Mouse (Mus musculus) liver, postnatal 0 days (tissue): Measurements from ENCODE around the gene Dmbx1. TPM values are rescaled to one million over a fixed set of nuclear protein-coding genes. Genes with fewer than 3 reads are reported as not detected.

Source experiments
- ATAC-seq: fragments of 200-750 bp; cut with Nextera tagmentation; 2 replicates; pipeline ENCODE4 v1.8.0; 2017; ENCODE audit warnings: mild to moderate bottlenecking, moderate library complexity
- DNase-seq: peaks from one replicate; pipeline ENCODE4 v3.0.0-alpha.2; 2016
- H3K27ac ChIP-seq: fragments of 300-500 bp; sonication (generic); 2 replicates; pipeline ENCODE4 v1.5.1; 2014; ENCODE audit warnings: antibody characterized with exemption, moderate library complexity, mild to moderate bottlenecking, low read depth
- H3K27me3 ChIP-seq: fragments of 300-500 bp; sonication (generic); 2 replicates; pipeline ENCODE4 v1.6.1; 2014; ENCODE audit warnings: low read length, control low read depth, mixed read lengths; ENCODE audit not compliant: insufficient read depth
- H3K36me3 ChIP-seq: fragments of 300-500 bp; sonication (generic); replicated peaks from 2 replicates; pipeline ENCODE4 v1.6.1; 2014; ENCODE audit warnings: mild to moderate bottlenecking, control low read depth, low read length, moderate library complexity, mixed read lengths; ENCODE audit not compliant: insufficient read depth
- H3K4me1 ChIP-seq: fragments of 300-500 bp; sonication (generic); 2 replicates; pipeline ENCODE4 v1.6.1; 2014; ENCODE audit warnings: antibody characterized with exemption, mild to moderate bottlenecking, control low read depth; ENCODE audit not compliant: insufficient read depth
- H3K4me2 ChIP-seq: fragments of 300-500 bp; sonication (generic); 2 replicates; pipeline ENCODE4 v1.6.1; 2014; ENCODE audit warnings: low read depth, mild to moderate bottlenecking, low read length, moderate library complexity, mixed read lengths
- H3K4me3 ChIP-seq: fragments of 300-500 bp; sonication (generic); 2 replicates; pipeline ENCODE4 v1.5.1; 2014; ENCODE audit warnings: low read depth, low read length
- H3K9ac ChIP-seq: fragments of 300-500 bp; sonication (generic); replicated peaks from 2 replicates; pipeline ENCODE4 v1.6.1; 2014; ENCODE audit warnings: mild to moderate bottlenecking, moderate library complexity
- H3K9me3 ChIP-seq: fragments of 300-500 bp; sonication (generic); 2 replicates; pipeline ENCODE4 v1.6.1; 2016; ENCODE audit warnings: mild to moderate bottlenecking, control low read depth, low read length, mixed read lengths
- CTCF ChIP-seq: sonication (generic); IDR thresholded peaks from 2 replicates; pipeline ENCODE4 v1.5.1; 2016; ENCODE audit warnings: antibody characterized with exemption, low read depth
- EP300 ChIP-seq: IDR thresholded peaks from 2 replicates; pipeline ENCODE4 v1.6.1; 2016; ENCODE audit warnings: antibody characterized with exemption, low read depth, mild to moderate bottlenecking
- WGBS: fragments of 180-500 bp; shearing (Covaris S2); extraction: QIAGEN DNeasy Blood & Tissue Kit; methylation state at CpG from one replicate; pipeline ENCODE4 v1.1.7; 2014; ENCODE audit not compliant: insufficient replicate concordance; 5-methylcytosine and 5-hydroxymethylcytosine counted together
- polyA plus RNA-seq: library from polyadenylated mRNA; unstranded; fragments of >200 nt; fragmentation: Nextera tagmentation; extraction: Ambion mirVana; gene quantifications from 2 replicates; pipeline ENCODE4 v1.2.1, GENCODE M21; 2015

Dmbx1 gene
- polyA plus RNA-seq, 1 experiment from 2014 or later, result not detected

DNA sequence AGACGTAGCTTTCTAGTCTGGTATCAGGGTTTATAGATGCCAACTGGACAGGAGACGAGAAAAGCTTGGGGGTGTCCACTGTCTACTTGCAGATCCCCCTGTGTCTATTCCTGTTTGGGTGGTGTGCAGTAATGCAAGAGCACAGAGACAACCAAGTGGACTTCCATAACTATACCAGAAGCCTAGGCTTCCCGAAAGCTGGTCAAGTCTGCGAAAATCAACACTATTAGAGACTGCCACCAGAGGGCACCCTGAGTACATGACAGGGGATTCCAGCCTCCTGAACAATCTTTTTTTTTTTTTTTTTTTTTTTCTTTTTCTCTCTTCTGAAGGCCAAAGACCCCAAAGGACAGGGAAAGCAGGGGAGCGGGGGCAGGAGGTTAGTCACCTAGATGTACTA is 36.9 kb downstream of the Dmbx1 start:
- no peaks in the 10 kb centered on the region for H3K36me3 ChIP-seq
- H3K9ac ChIP-seq, result no peak overlapping the region
- H3K27ac ChIP-seq, result no peak overlapping the region
- H3K27me3 ChIP-seq, result peaks cover 48% of the 10 kb centered on the region
- H3K4me1 ChIP-seq, result 0 out of 2 replicates have a peak, but pooled peaks cover 2% of the 10 kb centered on the region
- no peak for TF ChIP-seq EP300
- peak; percentile 84 for TF ChIP-seq CTCF
- ATAC-seq, result no peak
- H3K9me3 ChIP-seq, result no peaks in the 10 kb centered on the region
- H3K4me3 ChIP-seq, result no peak overlapping the region
- no peak overlapping the region for H3K4me2 ChIP-seq
- WGBS, result 20% methylated on average over 5 of the region's 5 CpGs
- DNase-seq, result peak; percentile 81

DNA sequence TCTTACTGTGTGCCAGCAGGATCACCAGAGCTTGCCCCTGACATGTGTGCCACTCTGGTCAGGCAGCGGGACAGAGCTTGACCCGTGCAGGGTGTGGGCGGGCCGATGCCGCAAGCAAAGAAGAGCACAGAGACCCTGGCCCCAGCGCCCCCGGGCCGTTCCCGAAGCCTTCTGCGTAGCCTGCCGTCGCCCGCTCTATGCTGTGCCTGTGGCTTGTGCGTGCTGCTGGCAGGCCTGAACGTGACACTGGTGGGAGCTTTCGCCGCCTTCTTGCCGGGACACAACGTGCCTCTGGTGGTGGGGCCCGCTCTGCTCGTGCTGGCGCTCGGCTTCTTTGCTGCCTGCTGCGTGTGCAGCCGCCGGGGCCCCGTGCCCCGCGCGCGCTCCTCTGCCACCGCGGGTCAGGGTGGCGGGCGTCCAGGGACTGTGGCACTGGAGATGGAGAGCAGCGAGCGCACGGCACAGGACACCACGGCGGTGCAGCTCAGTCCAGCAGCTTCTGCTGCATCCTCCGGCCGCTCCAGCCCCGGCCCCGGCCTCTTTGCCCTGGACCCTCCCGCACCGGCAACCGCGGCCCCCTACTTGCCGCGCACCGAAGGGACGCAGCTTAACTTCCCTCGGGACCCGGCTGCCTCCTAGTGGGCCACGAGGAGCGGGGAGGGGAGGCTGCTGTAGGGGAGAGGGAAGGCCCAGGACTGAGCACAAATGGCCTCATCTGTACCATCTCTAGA is 41.7 kb downstream of the Dmbx1 start:
- no peak overlapping the region for H3K9ac ChIP-seq
- H3K27me3 ChIP-seq, result peaks cover 51% of the 10 kb centered on the region
- no peak overlapping the region for H3K27ac ChIP-seq
- WGBS, result 4% methylated on average over 54 of the region's 56 CpGs
- H3K36me3 ChIP-seq, result no peaks in the 10 kb centered on the region
- peak overlapping the region; percentile 45 for H3K4me2 ChIP-seq
- DNase-seq (no peak), ATAC-seq (no peak)
- TF ChIP-seq EP300 (no peak), CTCF (peak; percentile 42)
- no peaks in the 10 kb centered on the region for H3K9me3 ChIP-seq
- H3K4me1 ChIP-seq, result 0 out of 2 replicates have a peak, but pooled peaks cover 2% of the 10 kb centered on the region
- peak overlapping the region; percentile 20; the same call in 1 of the 2 replicates for H3K4me3 ChIP-seq

DNA sequence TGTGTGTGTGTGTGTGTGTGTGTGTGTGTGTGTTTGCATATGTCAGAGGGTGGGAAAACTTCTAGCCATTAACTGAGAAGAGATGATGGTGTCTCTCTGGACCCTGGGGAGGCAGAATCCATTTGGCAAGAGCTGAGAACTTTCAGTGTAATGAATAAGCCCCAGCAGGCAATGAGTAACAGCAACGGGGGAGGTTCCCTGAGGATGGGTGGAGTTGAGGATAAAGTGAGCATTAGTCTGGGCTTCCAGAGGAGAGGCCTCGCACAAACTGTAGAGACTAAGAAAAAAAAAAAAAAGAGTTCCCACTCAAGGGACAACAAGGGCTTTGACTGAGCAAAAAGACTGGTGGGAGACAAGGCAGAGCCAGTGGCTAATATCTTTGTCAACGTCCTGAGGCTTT is 45.4 kb downstream of the Dmbx1 start:
- 31% methylated on average over 3 of the region's 3 CpGs for WGBS
- Histone ChIP-seq H3K4me3 (no peak overlapping the region), H3K4me1 (0 out of 2 replicates have a peak, but pooled peaks cover 2% of the 10 kb centered on the region), H3K36me3 (no peaks in the 10 kb centered on the region), H3K4me2 (no peak overlapping the region), H3K9ac (no peak overlapping the region), H3K9me3 (no peaks in the 10 kb centered on the region), H3K27ac (no peak overlapping the region), H3K27me3 (peaks cover 62% of the 10 kb centered on the region)
- DNase-seq (no peak), ATAC-seq (no peak)
- TF ChIP-seq EP300 (no peak), CTCF (no peak)

DNA sequence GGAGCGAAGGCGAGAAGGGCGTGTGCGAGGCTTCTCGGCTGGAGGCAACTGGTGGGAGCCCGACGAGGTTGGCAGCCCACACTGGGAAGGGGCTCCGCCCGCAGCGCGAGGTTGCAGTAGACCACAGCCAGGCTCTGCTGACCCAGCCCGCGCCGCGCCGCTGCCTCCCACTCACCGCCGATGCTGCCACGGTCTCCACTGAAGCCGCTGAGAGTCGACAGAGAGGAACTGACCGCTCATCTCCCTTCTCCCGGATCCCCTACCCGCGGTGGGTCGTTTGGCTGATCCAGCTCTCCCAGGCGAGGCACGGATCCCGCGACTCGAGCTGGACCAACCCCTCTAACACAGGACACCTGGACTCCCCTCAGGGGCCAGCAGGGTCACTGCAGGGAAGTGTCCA is 49.2 kb downstream of the Dmbx1 start, which contains the start of gene 6430628N08Rik:
Gene 6430628N08Rik, plus strand, starts transcription at position 113 of the 400 bp plus-strand sequence.
- Histone ChIP-seq H3K27ac (no peak within 1 kb of the TSS), H3K27me3 (peaks cover 41% of the 10 kb centered on the region), H3K4me2 (peak within 1 kb of the TSS; percentile 19; the same call in 1 of the 2 replicates), H3K36me3 (no peaks in the 10 kb centered on the region), H3K4me1 (no peaks in the 10 kb centered on the region), H3K4me3 (no peak within 1 kb of the TSS), H3K9ac (no peak within 1 kb of the TSS), H3K9me3 (no peaks in the 10 kb centered on the region)
- WGBS, result 2% methylated on average over 28 of the region's 31 CpGs
- DNase-seq, result no peak
- TF ChIP-seq CTCF, result no peak
- no peak for TF ChIP-seq EP300
- ATAC-seq, result no peak

DNA sequence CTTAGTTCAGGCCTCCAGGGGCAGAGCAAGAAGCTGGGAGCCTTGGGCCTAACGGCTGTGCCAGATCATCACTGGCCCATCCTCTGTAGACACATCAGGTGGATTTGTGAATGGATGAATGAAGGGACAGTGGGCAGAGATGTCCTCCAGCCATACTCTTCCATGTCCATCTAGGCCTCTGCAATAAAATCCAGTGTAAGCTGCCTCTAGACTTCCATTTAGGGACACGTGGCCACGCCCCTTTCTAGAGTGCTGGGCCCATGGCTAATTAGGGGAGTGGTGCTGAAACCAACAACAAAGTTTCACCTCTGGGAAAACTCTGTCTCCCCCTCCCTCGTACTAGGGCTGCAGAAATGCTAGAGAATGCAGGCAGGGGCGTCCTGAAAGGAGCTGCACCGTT is 49.7 kb downstream of the Dmbx1 start:
- H3K36me3 ChIP-seq, result no peaks in the 10 kb centered on the region
- H3K4me3 ChIP-seq, result no peak overlapping the region
- H3K27ac ChIP-seq, result no peak overlapping the region
- no peaks in the 10 kb centered on the region for H3K9me3 ChIP-seq
- WGBS, result 16% methylated on average over 6 of the region's 6 CpGs
- H3K4me1 ChIP-seq, result no peaks in the 10 kb centered on the region
- H3K27me3 ChIP-seq, result peaks cover 41% of the 10 kb centered on the region
- no peak for DNase-seq
- peak overlapping the region; percentile 19; the same call in 1 of the 2 replicates for H3K4me2 ChIP-seq
- TF ChIP-seq EP300, result no peak
- no peak for TF ChIP-seq CTCF
- no peak for ATAC-seq
- no peak overlapping the region for H3K9ac ChIP-seq

DNA sequence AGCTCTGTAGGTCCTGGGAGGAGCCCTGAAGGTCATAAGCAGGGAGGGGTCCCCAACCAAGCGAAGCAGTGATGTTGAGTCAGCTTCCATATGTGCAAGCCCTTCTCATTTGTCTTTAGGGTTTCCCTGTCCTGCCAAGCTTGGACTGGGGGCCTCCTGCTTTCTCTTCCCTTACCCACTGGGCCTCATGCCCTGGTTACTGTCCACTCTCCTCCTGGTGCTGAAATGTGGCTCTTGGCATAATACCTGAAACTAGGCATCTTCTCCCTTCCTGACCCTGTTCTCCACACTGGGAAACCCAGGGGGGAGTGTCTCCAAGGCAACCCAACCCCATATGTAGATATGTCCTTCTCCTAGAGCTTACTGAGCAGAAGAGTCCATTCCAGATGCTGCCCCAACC is 52.9 kb downstream of the Dmbx1 start:
- Histone ChIP-seq H3K27me3 (peaks cover 32% of the 10 kb centered on the region), H3K27ac (no peak overlapping the region), H3K4me3 (no peak overlapping the region), H3K9me3 (no peaks in the 10 kb centered on the region), H3K36me3 (no peaks in the 10 kb centered on the region), H3K4me1 (no peaks in the 10 kb centered on the region), H3K9ac (no peak overlapping the region), H3K4me2 (no peak overlapping the region)
- ATAC-seq, result no peak
- TF ChIP-seq CTCF (no peak), EP300 (no peak)
- peak; percentile 26 for DNase-seq
- whole genome bisulfite sequencing, result 35% methylated on average over 1 of the region's 1 CpGs
